Mouse (Mus musculus) liver, postnatal 0 days (tissue): ENCODE results near the gene Myo18b. TPM values are rescaled to one million over a fixed set of nuclear protein-coding genes. Genes with fewer than 3 reads are reported as not detected.
A peak's percentile ranks its signal among the peaks of the same experiment; 100 is the strongest.

Experiments
- ATAC-seq: fragments of 200-750 bp; cut with Nextera tagmentation; 2 replicates; pipeline ENCODE4 v1.8.0; 2017; ENCODE audit warnings: mild to moderate bottlenecking, moderate library complexity
- DNase-seq: peaks from one replicate; pipeline ENCODE4 v3.0.0-alpha.2; 2016
- H3K27ac ChIP-seq: fragments of 300-500 bp; sonication (generic); 2 replicates; pipeline ENCODE4 v1.5.1; 2014; ENCODE audit warnings: antibody characterized with exemption, moderate library complexity, mild to moderate bottlenecking, low read depth
- H3K27me3 ChIP-seq: fragments of 300-500 bp; sonication (generic); 2 replicates; pipeline ENCODE4 v1.6.1; 2014; ENCODE audit warnings: low read length, control low read depth, mixed read lengths; ENCODE audit not compliant: insufficient read depth
- H3K36me3 ChIP-seq: fragments of 300-500 bp; sonication (generic); replicated peaks from 2 replicates; pipeline ENCODE4 v1.6.1; 2014; ENCODE audit warnings: mild to moderate bottlenecking, control low read depth, low read length, moderate library complexity, mixed read lengths; ENCODE audit not compliant: insufficient read depth
- H3K4me1 ChIP-seq: fragments of 300-500 bp; sonication (generic); 2 replicates; pipeline ENCODE4 v1.6.1; 2014; ENCODE audit warnings: antibody characterized with exemption, mild to moderate bottlenecking, control low read depth; ENCODE audit not compliant: insufficient read depth
- H3K4me2 ChIP-seq: fragments of 300-500 bp; sonication (generic); 2 replicates; pipeline ENCODE4 v1.6.1; 2014; ENCODE audit warnings: low read depth, mild to moderate bottlenecking, low read length, moderate library complexity, mixed read lengths
- H3K4me3 ChIP-seq: fragments of 300-500 bp; sonication (generic); 2 replicates; pipeline ENCODE4 v1.5.1; 2014; ENCODE audit warnings: low read depth, low read length
- H3K9ac ChIP-seq: fragments of 300-500 bp; sonication (generic); replicated peaks from 2 replicates; pipeline ENCODE4 v1.6.1; 2014; ENCODE audit warnings: mild to moderate bottlenecking, moderate library complexity
- H3K9me3 ChIP-seq: fragments of 300-500 bp; sonication (generic); 2 replicates; pipeline ENCODE4 v1.6.1; 2016; ENCODE audit warnings: mild to moderate bottlenecking, control low read depth, low read length, mixed read lengths
- CTCF ChIP-seq: sonication (generic); IDR thresholded peaks from 2 replicates; pipeline ENCODE4 v1.5.1; 2016; ENCODE audit warnings: antibody characterized with exemption, low read depth
- EP300 ChIP-seq: IDR thresholded peaks from 2 replicates; pipeline ENCODE4 v1.6.1; 2016; ENCODE audit warnings: antibody characterized with exemption, low read depth, mild to moderate bottlenecking
- WGBS: fragments of 180-500 bp; shearing (Covaris S2); extraction: QIAGEN DNeasy Blood & Tissue Kit; methylation state at CpG from one replicate; pipeline ENCODE4 v1.1.7; 2014; ENCODE audit not compliant: insufficient replicate concordance; 5-methylcytosine and 5-hydroxymethylcytosine counted together
- polyA plus RNA-seq: library from polyadenylated mRNA; unstranded; fragments of >200 nt; fragmentation: Nextera tagmentation; extraction: Ambion mirVana; gene quantifications from 2 replicates; pipeline ENCODE4 v1.2.1, GENCODE M21; 2015

The Myo18b gene
- polyA plus RNA-seq, 1 experiment from 2014 or later = not detected

DNA sequence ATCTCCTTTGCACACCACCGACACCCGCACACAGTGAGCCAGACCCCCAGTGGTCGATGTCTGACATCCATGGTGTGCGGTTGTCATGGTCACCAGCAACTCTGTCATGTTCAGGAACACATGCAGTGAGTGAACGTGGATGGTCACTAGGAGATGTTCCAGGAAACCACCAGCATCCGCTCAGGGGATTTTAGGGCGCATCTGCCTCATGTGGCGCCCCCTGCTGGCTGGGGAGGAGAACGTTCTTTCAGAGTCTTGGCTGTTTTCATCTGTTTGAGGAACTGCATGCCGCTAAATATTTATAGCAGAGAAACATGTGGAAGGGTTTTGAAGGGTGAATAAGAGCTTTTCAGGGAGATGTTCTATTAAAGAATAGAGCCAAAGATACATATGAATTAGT, 253.4 kb downstream of the Myo18b start:
- DNase-seq (peak; percentile 29), ATAC-seq (no peak)
- WGBS = 60% methylated on average over 10 of the region's 10 CpGs
- no peak for TF ChIP-seq EP300
- TF ChIP-seq CTCF = peak; percentile 61
- Histone ChIP-seq H3K27ac (no peak overlapping the region), H3K9ac (no peak overlapping the region), H3K4me2 (no peak overlapping the region), H3K9me3 (no peaks in the 10 kb centered on the region), H3K4me1 (no peaks in the 10 kb centered on the region), H3K4me3 (no peak overlapping the region), H3K27me3 (0 out of 2 replicates have a peak, but pooled peaks cover 2% of the 10 kb centered on the region), H3K36me3 (no peaks in the 10 kb centered on the region)

DNA sequence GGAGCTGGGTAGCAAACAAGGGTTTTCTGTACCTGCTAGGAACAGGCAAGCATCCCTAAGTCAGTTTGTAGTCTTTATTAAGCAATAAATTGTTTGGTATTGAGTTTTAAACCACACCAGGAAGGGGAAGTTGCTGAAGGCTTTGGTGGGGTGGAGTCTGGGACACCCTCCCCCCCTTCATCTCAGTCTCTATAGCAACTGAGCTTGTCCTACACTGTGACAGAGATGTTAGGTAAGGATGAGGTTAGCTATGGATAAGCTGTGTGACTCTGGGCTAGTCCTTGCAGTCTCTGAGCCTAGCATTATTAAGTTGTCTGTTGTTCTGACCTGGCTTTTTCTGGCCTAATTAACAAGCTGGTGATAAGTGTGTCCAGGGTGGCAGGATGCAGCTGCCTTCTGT, 254.4 kb downstream of the Myo18b start:
- Histone ChIP-seq H3K9me3 (no peaks in the 10 kb centered on the region), H3K9ac (no peak overlapping the region), H3K27ac (no peak overlapping the region), H3K4me3 (no peak overlapping the region), H3K36me3 (no peaks in the 10 kb centered on the region), H3K27me3 (0 out of 2 replicates have a peak, but pooled peaks cover 2% of the 10 kb centered on the region), H3K4me1 (no peaks in the 10 kb centered on the region), H3K4me2 (no peak overlapping the region)
- ATAC-seq (no peak), DNase-seq (no peak)
- TF ChIP-seq EP300 (no peak), CTCF (no peak)

DNA sequence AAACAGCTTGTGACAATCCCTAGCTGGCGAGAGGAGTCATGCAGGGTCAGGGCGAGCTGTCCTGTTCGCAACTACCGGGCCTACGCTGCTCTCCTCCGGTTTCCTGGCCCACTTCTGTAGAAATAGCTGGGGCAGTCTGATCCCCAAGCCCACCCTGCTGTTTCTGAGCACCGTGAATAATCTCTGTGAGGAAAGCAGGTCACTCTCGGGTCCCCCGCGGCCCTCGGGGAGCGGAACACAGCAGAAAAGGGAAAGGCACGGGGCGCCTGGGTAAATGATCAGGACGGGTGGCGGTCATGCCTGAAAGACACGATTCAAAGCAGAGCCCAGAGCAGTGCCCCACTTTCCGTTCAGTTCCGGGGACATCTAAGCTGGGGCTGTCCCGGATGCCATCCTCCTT, 255.0 kb downstream of the Myo18b start:
- Histone ChIP-seq H3K9ac (no peak overlapping the region), H3K9me3 (no peaks in the 10 kb centered on the region), H3K27ac (no peak overlapping the region), H3K4me3 (no peak overlapping the region), H3K4me2 (no peak overlapping the region), H3K4me1 (no peaks in the 10 kb centered on the region), H3K27me3 (0 out of 2 replicates have a peak, but pooled peaks cover 2% of the 10 kb centered on the region), H3K36me3 (no peaks in the 10 kb centered on the region)
- ATAC-seq (no peak; the same call in 1 of the 2 replicates), DNase-seq (no peak)
- 12% methylated on average over 20 of the region's 20 CpGs for WGBS
- TF ChIP-seq CTCF (no peak), EP300 (no peak)

DNA sequence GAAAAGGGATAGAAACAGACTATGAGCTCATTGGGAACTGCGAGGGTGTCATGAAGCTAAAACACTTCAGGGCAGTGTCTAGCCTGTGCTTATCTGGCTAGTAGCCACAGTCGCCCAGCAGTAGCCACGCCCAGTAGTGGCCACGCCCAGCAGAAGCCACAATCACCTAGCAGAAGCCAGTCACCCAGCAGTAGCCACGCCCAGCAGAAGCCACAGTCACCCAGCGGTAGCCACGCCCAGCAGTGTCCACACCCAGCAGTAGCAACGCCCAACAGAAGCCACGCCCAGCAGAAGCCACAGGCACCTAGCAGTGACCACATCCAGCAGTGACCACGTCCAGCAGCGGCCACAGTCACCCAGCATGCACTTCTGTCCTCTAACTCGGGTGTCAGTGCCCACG, 255.5 kb downstream of the Myo18b start:
- 15% methylated on average over 13 of the region's 13 CpGs for WGBS
- Histone ChIP-seq H3K27me3 (0 out of 2 replicates have a peak, but pooled peaks cover 2% of the 10 kb centered on the region), H3K4me2 (no peak overlapping the region), H3K36me3 (no peaks in the 10 kb centered on the region), H3K4me1 (no peaks in the 10 kb centered on the region), H3K27ac (no peak overlapping the region), H3K9me3 (no peaks in the 10 kb centered on the region), H3K4me3 (no peak overlapping the region), H3K9ac (no peak overlapping the region)
- TF ChIP-seq CTCF (no peak), EP300 (no peak)
- peak; percentile 52 for DNase-seq
- peak; percentile 59 for ATAC-seq

Other genes with a start within 250 kb of the Myo18b start
- 1.9 and 2.1 TPM in 2 replicates for gene Grk3, start 119.4 kb upstream of the Myo18b start, polyA plus RNA-seq
- not detected in 2 replicates for gene Crybb2, start 173.8 kb upstream of the Myo18b start, polyA plus RNA-seq
- 0.15 TPM in 1 of 2 replicates, not detected in the other for gene Crybb3, start 185.2 kb upstream of the Myo18b start, polyA plus RNA-seq